Mouse (Mus musculus) hindbrain, embryonic 16.5 days (tissue): ENCODE results near the gene Flrt1. TPM values are rescaled to one million over a fixed set of nuclear protein-coding genes. Genes with fewer than 3 reads are reported as not detected.

Experiments used
- ATAC-seq: fragments of 200-750 bp; cut with Nextera tagmentation; 2 replicates; pipeline ENCODE4 v1.8.0; 2017; ENCODE audit warnings: moderate TSS enrichment, moderate library complexity
- H3K27ac ChIP-seq: fragments of 300-500 bp; sonication (generic); 2 replicates; pipeline ENCODE4 v1.5.1; 2014; ENCODE audit warnings: low read depth, mild to moderate bottlenecking, control low read depth, low read length, moderate library complexity
- H3K27me3 ChIP-seq: fragments of 300-500 bp; sonication (generic); replicated peaks from 2 replicates; pipeline ENCODE4 v1.6.1; 2014; ENCODE audit warnings: low read length; ENCODE audit not compliant: control insufficient read depth, insufficient read depth
- H3K36me3 ChIP-seq: fragments of 300-500 bp; sonication (generic); 2 replicates; pipeline ENCODE4 v1.6.1; 2014; ENCODE audit warnings: mild to moderate bottlenecking, low read length, moderate library complexity, mixed read lengths; ENCODE audit not compliant: control insufficient read depth, insufficient read depth
- H3K4me1 ChIP-seq: fragments of 300-500 bp; sonication (generic); 2 replicates; pipeline ENCODE4 v1.6.1; 2014; ENCODE audit warnings: low read depth, low read length; ENCODE audit not compliant: control insufficient read depth, insufficient read depth
- H3K4me2 ChIP-seq: fragments of 300-500 bp; sonication (generic); 2 replicates; pipeline ENCODE4 v1.6.1; 2014; ENCODE audit warnings: mild to moderate bottlenecking, low read length, control low read depth, moderate library complexity
- H3K4me3 ChIP-seq: fragments of 300-500 bp; sonication (generic); 2 replicates; pipeline ENCODE4 v1.5.1; 2014; ENCODE audit warnings: mild to moderate bottlenecking, low read length, control low read depth, moderate library complexity
- H3K9ac ChIP-seq: fragments of 300-500 bp; sonication (generic); 2 replicates; pipeline ENCODE4 v1.6.1; 2014; ENCODE audit warnings: low read depth, mild to moderate bottlenecking, control low read depth, low read length, moderate library complexity
- H3K9me3 ChIP-seq: fragments of 300-500 bp; sonication (generic); 2 replicates; pipeline ENCODE4 v1.6.1; 2014; ENCODE audit warnings: mild to moderate bottlenecking, low read length, moderate library complexity; ENCODE audit not compliant: control insufficient read depth
- WGBS: fragments of 180-500 bp; shearing (Covaris S2); extraction: QIAGEN DNeasy Blood & Tissue Kit; methylation state at CpG from one replicate; pipeline ENCODE4 v1.1.7; 2014; 5-methylcytosine and 5-hydroxymethylcytosine counted together
- polyA plus RNA-seq: library from polyadenylated mRNA; unstranded; fragments of >200 nt; fragmentation: Nextera tagmentation; extraction: Ambion mirVana; gene quantifications from 2 replicates; pipeline ENCODE4 v1.2.1, GENCODE M21; 2015

The Flrt1 gene
- 8.8 and 11.3 TPM in 2 replicates for polyA plus RNA-seq

DNA sequence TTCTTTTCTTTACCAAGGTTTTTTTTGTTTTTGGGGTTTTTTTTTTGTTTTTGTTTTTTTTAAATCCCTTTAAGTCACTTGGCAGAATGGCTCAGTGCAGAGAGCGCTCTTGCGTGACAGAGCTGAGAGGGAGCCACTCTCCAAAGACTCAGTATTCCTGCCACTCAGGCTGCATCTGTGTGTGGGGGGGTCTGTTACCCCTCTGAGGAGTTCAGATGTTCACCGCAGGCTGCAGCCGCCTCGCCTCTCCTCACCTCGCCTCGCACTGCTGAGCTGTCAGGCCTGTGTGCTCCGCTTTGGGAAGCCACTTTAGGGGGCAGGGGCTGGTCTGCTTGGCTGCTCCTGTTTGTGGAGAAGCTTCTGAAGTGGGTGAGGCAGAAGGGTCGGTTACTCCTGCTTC lies at the start of gene Flrt1:
Flrt1 (minus strand) TSS at position 186 of the 400 bp plus-strand sequence.
- no peaks in the 10 kb centered on the region for H3K27me3 ChIP-seq
- H3K4me2 ChIP-seq: no peak within 1 kb of the TSS
- no peak within 1 kb of the TSS for H3K4me3 ChIP-seq
- WGBS: 31% methylated on average over 9 of the region's 9 CpGs
- no peaks in the 10 kb centered on the region for H3K9me3 ChIP-seq
- H3K4me1 ChIP-seq: peaks cover 41% of the 10 kb centered on the region
- peak; percentile 13; the same call in 1 of the 2 replicates for ATAC-seq
- H3K9ac ChIP-seq: no peak within 1 kb of the TSS
- no peak within 1 kb of the TSS for H3K27ac ChIP-seq
- H3K36me3 ChIP-seq: no peaks in the 10 kb centered on the region

DNA sequence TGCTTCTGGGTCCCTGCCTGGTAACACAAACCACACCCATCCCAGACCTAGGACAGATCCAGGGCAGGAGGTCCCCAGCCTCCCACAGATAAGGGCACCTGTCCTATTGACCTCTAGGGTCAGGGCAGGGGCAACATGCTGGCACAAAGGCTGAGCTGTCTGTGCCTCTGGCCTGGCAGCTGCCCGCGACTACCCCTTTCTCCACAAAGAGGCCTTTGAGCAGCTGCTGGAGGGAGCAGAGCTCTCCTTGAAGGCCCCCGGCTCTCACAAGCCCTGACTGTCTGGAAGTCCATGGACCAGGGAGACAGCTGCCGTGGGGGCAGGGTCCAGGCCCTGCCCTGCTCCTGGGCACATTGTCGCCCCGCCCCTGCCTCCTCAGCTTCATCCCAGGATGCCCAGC lies 49.7 kb upstream of the Flrt1 start:
- Histone ChIP-seq H3K4me2 (no peak overlapping the region), H3K9ac (no peak overlapping the region), H3K4me3 (no peak overlapping the region), H3K27ac (peak overlapping the region; percentile 31; the same call in 1 of the 2 replicates), H3K27me3 (no peaks in the 10 kb centered on the region; the same call in 1 of the 2 replicates), H3K36me3 (no peaks in the 10 kb centered on the region), H3K4me1 (peaks cover 34% of the 10 kb centered on the region), H3K9me3 (no peaks in the 10 kb centered on the region)
- peak; percentile 31; the same call in 1 of the 2 replicates for ATAC-seq
- 46% methylated on average over 5 of the region's 6 CpGs for WGBS

DNA sequence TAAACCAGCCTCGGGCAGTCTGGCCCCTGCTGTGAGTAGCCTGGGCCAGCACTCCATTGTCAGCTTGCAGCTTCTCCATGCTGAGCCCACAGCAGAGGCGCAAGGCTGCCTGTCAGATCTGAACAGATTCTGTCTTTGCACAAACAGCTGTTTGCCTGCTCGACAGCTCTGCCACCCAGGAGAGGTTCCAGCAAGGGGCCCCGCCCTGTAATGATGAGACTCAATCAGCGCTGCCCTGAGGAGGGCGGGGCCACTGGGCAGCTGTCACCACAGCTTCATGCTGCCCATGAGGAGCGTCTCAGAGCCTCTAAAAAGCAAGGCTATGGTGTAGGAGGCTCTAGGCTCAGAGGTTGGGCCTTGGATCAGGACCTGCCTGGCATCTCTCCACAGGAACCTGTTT lies 47.7 kb upstream of the Flrt1 start:
- Histone ChIP-seq H3K9ac (peak overlapping the region; percentile 11; the same call in 1 of the 2 replicates), H3K27me3 (no peaks in the 10 kb centered on the region), H3K4me3 (no peak overlapping the region), H3K36me3 (no peaks in the 10 kb centered on the region), H3K4me1 (peaks cover 41% of the 10 kb centered on the region), H3K4me2 (no peak overlapping the region), H3K27ac (peak overlapping the region; percentile 5; the same call in 1 of the 2 replicates), H3K9me3 (no peaks in the 10 kb centered on the region)
- ATAC-seq: peak; percentile 10; the same call in 1 of the 2 replicates
- 28% methylated on average over 7 of the region's 7 CpGs for WGBS

DNA sequence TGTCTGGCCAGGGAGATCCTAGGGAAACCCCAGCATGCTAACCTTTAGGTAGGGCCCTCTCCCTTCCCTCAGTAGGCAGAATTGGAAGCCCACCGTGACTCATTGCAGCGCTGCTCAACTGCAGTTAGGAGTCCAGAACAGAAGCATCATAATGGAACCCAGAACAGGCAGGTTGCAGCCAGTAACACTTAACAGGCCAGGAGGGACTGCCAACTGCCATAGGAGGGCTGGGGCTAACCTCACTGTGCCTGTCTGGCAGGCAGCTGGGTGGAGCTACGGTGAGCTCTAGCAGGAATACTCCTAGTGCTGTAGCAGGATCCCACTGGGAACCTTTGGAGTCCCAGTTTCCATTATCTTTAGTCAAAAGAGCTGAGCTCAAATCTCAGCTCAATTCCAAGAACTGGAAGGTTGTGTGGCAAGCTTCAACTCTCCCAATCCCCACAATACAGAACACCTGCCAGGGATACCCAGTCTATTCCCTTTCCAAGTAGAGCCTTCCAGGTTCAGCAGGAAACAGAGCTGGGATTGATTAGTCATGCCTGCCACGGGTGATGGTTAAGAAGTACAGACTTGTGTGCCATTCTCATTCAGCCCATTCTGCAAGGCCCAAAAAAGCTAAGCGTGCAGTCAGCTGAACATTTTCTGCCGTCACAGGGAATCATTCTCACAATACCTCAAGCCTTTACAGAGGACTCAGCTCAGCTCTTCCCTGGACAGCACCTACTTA lies 46.6 kb upstream of the Flrt1 start:
- H3K4me1 ChIP-seq: peaks cover 36% of the 10 kb centered on the region
- WGBS: 77% methylated on average over 6 of the region's 6 CpGs
- no peaks in the 10 kb centered on the region for H3K27me3 ChIP-seq
- no peak overlapping the region for H3K4me2 ChIP-seq
- no peak overlapping the region for H3K27ac ChIP-seq
- H3K9ac ChIP-seq: no peak overlapping the region
- H3K9me3 ChIP-seq: no peaks in the 10 kb centered on the region
- no peak for ATAC-seq
- no peak overlapping the region for H3K4me3 ChIP-seq
- no peaks in the 10 kb centered on the region for H3K36me3 ChIP-seq

DNA sequence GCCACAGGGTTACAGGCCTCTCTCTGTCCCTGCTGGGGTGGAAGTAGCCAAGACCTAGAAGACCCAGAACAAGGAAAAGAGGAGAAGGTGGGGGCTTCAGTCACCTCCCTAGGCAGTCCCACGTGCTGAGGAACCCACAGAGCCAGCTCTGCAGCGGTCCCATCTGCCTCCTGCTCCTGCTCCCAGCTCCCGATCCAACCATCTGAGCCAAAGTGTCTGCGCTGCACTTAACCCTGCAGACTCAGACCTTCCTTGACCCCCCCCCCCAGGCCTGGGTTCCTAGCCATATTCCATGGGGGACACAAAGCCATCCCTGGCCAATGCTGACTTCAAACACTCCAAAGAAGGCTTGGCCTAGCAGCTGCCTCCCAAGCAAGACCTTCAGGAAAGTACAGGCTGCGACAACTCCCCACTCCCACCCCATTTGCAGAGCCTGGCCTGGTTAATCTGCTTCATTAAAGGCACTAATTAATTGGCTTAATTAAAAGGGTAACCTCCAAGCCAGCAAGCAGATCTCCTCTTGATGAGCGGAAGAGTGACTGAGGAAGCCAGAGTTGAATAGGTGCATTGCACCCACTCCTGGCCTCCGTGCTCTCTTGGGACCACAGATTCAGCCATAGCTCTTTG lies 45.9 kb upstream of the Flrt1 start:
- ATAC-seq: no peak
- Histone ChIP-seq H3K36me3 (no peaks in the 10 kb centered on the region), H3K9me3 (no peaks in the 10 kb centered on the region), H3K27ac (no peak overlapping the region), H3K27me3 (no peaks in the 10 kb centered on the region; the same call in 1 of the 2 replicates), H3K4me2 (no peak overlapping the region), H3K9ac (no peak overlapping the region), H3K4me1 (peaks cover 37% of the 10 kb centered on the region), H3K4me3 (no peak overlapping the region)
- 65% methylated on average over 7 of the region's 7 CpGs for WGBS

DNA sequence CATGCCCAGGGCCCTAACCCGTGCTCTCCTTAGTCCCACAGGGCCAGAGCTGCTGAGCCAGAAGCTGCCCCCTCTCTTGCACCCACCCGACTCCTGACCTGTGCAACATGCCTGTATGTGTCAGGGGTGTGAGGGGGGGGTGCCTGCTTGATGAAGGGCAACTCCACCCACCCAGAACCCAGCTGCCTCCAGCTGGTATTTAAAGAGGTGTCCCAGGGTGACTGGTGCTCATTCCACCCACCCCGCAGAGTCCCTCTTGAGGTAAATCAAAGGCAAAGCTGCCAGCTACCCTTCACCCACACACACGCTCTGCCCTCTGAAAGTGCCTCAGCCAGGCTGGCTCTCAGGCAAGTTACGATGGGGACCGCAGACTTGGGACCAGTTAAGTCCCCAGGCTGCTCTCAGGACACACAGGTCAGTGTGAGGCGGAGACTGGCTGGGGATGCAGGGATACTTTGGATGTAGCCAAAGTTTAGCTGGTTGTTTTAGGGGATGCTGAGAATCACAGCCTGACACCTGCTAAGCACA lies 43.7 kb upstream of the Flrt1 start:
- ATAC-seq: no peak
- H3K27ac ChIP-seq: no peak overlapping the region
- no peaks in the 10 kb centered on the region for H3K9me3 ChIP-seq
- H3K4me3 ChIP-seq: no peak overlapping the region
- H3K27me3 ChIP-seq: no peaks in the 10 kb centered on the region; the same call in none of the 2 replicates
- no peak overlapping the region for H3K4me2 ChIP-seq
- peaks cover 38% of the 10 kb centered on the region for H3K4me1 ChIP-seq
- no peak overlapping the region for H3K9ac ChIP-seq
- 64% methylated on average over 7 of the region's 7 CpGs for WGBS
- H3K36me3 ChIP-seq: no peaks in the 10 kb centered on the region

DNA sequence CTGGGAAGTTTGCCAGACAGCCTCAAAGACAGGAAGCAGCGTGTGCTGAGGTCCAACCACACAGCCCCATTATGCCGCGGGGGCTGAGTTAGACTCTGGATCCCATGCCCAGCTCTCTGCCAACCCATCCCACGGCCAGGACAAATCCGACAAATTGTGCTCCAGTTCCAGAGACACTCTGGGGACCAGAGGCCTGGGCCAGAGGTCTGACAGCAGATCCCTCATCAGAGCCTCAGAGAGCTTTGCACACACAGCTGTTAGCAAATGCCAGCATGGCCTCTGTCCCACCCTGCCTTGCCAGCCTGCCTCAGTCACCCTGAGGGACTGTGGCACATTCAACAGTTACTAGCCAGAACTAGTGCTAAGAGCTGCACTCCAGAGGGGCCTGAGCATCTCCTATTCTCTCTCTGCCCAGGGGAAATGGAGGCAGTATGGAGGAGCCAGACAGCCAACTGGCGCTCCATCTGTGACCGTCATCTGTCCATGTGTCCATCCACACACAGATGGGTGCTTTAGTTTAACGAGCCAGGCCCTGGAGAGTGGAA lies 43.1 kb upstream of the Flrt1 start:
- Histone ChIP-seq H3K4me1 (peaks cover 43% of the 10 kb centered on the region), H3K36me3 (no peaks in the 10 kb centered on the region), H3K9me3 (no peaks in the 10 kb centered on the region), H3K9ac (no peak overlapping the region), H3K27me3 (no peaks in the 10 kb centered on the region; the same call in none of the 2 replicates), H3K4me3 (no peak overlapping the region), H3K27ac (no peak overlapping the region; the same call in 1 of the 2 replicates), H3K4me2 (no peak overlapping the region)
- WGBS: 49% methylated on average over 8 of the region's 8 CpGs
- ATAC-seq: peak; percentile 16; the same call in 1 of the 2 replicates

DNA sequence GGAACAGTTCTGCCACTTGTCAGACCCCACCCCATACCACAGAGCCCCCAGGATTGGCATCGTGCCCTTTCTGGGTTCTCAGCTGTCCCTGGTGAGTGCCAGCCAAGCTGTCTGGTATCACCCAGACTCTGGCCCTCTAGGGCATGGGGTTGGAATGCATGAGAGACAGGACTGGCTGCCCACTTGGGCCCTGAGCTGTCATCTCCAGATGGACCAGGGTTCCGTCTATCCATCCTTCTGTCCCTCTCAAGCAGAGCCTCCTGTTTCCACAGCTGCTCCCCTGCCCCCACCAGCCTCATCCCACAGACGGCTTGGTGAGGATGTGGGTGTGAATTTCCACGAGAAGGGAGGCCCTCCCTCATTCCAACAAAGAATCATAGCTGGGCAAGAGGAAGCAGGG lies 42.6 kb upstream of the Flrt1 start:
- Histone ChIP-seq H3K9me3 (no peaks in the 10 kb centered on the region), H3K4me1 (peaks cover 43% of the 10 kb centered on the region), H3K36me3 (no peaks in the 10 kb centered on the region), H3K9ac (no peak overlapping the region), H3K27ac (no peak overlapping the region; the same call in 1 of the 2 replicates), H3K4me3 (no peak overlapping the region), H3K27me3 (no peaks in the 10 kb centered on the region; the same call in none of the 2 replicates), H3K4me2 (no peak overlapping the region)
- whole genome bisulfite sequencing: 45% methylated on average over 4 of the region's 4 CpGs
- no peak for ATAC-seq

DNA sequence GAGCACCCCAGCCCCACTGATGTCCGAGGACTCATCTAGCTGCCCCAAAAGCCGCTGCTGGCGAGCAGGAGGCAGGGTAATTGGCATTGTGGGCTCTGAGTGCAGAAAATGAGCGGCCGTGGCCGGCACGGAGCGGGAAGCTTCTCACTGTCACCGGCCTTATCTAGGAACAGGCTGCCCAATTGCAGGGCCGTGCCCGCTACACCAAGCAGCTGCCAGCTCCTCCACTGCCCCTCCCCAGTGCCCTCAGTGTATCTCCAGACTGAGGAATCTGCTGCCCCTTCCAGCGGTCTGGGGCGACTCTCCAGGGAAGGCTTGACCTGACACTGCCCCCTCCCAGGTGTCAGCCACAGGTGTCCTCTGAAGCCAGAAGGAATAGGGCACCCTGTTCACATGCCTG lies 40.8 kb upstream of the Flrt1 start:
- no peaks in the 10 kb centered on the region; the same call in none of the 2 replicates for H3K27me3 ChIP-seq
- H3K4me1 ChIP-seq: peaks cover 41% of the 10 kb centered on the region
- H3K27ac ChIP-seq: no peak overlapping the region
- H3K36me3 ChIP-seq: no peaks in the 10 kb centered on the region
- WGBS: 59% methylated on average over 13 of the region's 13 CpGs
- no peak overlapping the region for H3K9ac ChIP-seq
- H3K4me3 ChIP-seq: no peak overlapping the region
- ATAC-seq: no peak
- H3K4me2 ChIP-seq: no peak overlapping the region
- no peaks in the 10 kb centered on the region for H3K9me3 ChIP-seq
